Mouse (Mus musculus) cerebellum, adult 2 months (tissue): Measurements from ENCODE around the gene Clrn1. TPM values are rescaled to one million over a fixed set of nuclear protein-coding genes. Genes with fewer than 3 reads are reported as not detected.

Experiments
- DNase-seq, 2 experiments: peaks; one replicate each; pipeline ENCODE4 v3.0.0; 2021
- H3K27ac ChIP-seq: fragments of 200-500 bp; 2 replicates; pipeline ENCODE4 v1.5.1; 2012; ENCODE audit warnings: low read length, control low read depth, inconsistent platforms; ENCODE audit not compliant: insufficient read depth
- H3K27me3 ChIP-seq: fragments of 200-500 bp; 2 replicates; pipeline ENCODE4 v1.6.1; 2012; ENCODE audit warnings: inconsistent platforms, mild to moderate bottlenecking, low read length, moderate library complexity; ENCODE audit not compliant: control insufficient read depth, insufficient read depth
- H3K4me1 ChIP-seq: fragments of 200-500 bp; 2 replicates; pipeline ENCODE4 v1.6.1; 2011; ENCODE audit warnings: low read length; ENCODE audit not compliant: control insufficient read depth, insufficient read depth
- H3K4me3 ChIP-seq: fragments of 200-500 bp; replicated peaks from 2 replicates; pipeline ENCODE3; 2011; ENCODE audit warnings: mild to moderate bottlenecking, low read depth, low read length, control low read depth; ENCODE audit not compliant: insufficient read depth
- CTCF ChIP-seq: fragments of 200-500 bp; IDR thresholded peaks from 2 replicates; pipeline ENCODE4 v1.5.1; 2011; ENCODE audit warnings: low read depth, mild to moderate bottlenecking, control low read depth, low read length, moderate library complexity, borderline replicate concordance; ENCODE audit not compliant: insufficient read depth
- POLR2A ChIP-seq: fragments of 200-500 bp; IDR thresholded peaks from 2 replicates; pipeline ENCODE4 v1.6.1; 2011; ENCODE audit warnings: low read length, control low read depth, borderline replicate concordance; ENCODE audit not compliant: insufficient read depth
- WGBS: fragments of 180-500 bp; shearing (Covaris S2); methylation state at CpG from one replicate; pipeline ENCODE4 v1.1.7; 2018; 5-methylcytosine and 5-hydroxymethylcytosine counted together
- polyA plus RNA-seq: library from polyadenylated mRNA; depleted of rRNA; stranded (reverse); fragments of >200 nt; gene quantifications from 2 replicates; pipeline ENCODE4 v1.2.3, GENCODE M21; 2012; rRNA removed

Gene Clrn1
- polyA plus RNA-seq, 1 experiment, result 0.61 TPM

DNA sequence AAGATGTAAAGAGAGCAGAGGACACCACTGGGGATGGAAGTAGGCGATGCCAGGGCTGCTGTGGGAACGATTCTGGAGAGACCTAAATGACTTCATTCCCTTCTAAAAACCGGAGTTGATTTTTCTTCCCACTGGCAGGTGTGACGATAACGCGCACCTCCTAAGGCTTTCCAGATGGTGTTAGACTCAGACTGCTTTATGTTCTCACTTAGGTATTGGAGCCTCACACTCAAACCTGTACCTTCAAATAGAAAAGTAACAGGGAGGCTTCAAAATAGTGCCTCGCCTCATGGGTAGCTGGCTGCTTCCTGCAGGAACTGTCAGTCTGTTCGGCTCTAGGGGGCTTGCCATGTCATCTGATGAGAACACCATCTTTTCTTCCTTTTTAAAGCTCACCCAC, 86.9 kb downstream of the Clrn1 start:
- DNase-seq, result no peak
- H3K4me3 ChIP-seq, result no peak overlapping the region
- 40% methylated on average over 8 of the region's 8 CpGs for WGBS
- H3K4me1 ChIP-seq, result no peaks in the 10 kb centered on the region; the same call in none of the 2 replicates
- H3K27ac ChIP-seq, result no peak overlapping the region
- no peaks in the 10 kb centered on the region for H3K27me3 ChIP-seq
- no peak for TF ChIP-seq POLR2A
- TF ChIP-seq CTCF, result no peak

Other genes with a start within 250 kb of the Clrn1 start
- 1.9 and 2.2 TPM in 2 replicates for gene Erich6, start 248.1 kb downstream of the Clrn1 start, polyA plus RNA-seq
- gene Siah2, start 192.9 kb downstream of the Clrn1 start, polyA plus RNA-seq, result 25.0 and 26.7 TPM in 2 replicates
- gene Mindy4b-ps, start 63.0 kb downstream of the Clrn1 start, polyA plus RNA-seq, result 2.1 and 2.4 TPM in 2 replicates
- 16.9 and 19.0 TPM in 2 replicates for gene Med12l, start 120.5 kb upstream of the Clrn1 start, polyA plus RNA-seq
- gene Gpr171, start 216.5 kb upstream of the Clrn1 start, polyA plus RNA-seq, result 0.06 TPM in 1 of 2 replicates, not detected in the other